Mouse (Mus musculus) T-helper 1 cell (primary cell): ENCODE results near the gene Gemin6.
"Not testable (repeated sequence)": the region's sequence is repeated elsewhere in the genome, so short reads cannot be mapped to it uniquely, and the experiment has no call there.

Experiments used
- in situ Hi-C: fragments of 300-600 bp; cut with MboI, MseI; formaldehyde crosslinking; loops from one replicate; pipeline ENCODE4 v1.15.1; 2025; ENCODE audit warnings: high pct_unique_total_duplicates

The Gemin6 gene

DNA sequence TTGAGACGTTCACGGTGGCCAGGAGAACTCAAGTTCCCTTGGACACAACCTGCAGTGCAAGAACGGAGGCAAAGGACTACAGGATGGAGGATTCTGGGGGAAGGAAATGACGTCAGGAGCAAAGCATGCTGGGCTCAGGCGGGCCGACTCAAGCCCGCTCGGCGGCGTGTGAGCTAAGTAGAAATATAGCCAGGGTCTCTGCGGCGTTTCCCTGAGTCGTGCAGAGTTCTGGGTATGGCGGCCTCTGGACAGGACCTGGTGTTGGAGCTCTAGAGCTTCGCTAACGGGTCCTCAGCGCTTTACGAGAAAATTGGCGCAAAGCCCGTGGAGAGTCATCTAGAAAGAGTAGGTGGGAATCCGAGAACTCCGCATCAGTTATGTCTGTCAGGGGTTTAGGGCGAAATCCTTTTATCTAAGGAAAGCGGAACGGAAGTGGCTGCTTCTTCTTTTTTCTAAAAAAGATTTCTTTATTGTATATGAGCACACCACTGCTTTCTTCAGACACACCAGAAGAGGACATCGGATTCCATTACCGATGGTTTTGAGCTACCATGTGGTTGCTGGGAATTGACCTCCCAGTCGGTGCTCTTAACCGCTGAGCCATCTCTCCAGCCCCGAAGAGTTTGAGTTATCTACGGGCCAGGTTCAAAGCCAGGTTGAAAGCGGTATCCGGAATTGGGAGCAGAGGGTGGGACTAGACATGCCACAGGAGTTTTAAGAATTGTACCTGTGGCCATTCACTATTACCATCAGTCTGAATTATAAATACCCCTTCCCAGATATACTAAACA lies at the start of gene Gemin6:
Gene Gemin6 (plus strand): TSS at position 116 of the 791 bp plus-strand sequence.
- in situ Hi-C loops, result no loop called here

DNA sequence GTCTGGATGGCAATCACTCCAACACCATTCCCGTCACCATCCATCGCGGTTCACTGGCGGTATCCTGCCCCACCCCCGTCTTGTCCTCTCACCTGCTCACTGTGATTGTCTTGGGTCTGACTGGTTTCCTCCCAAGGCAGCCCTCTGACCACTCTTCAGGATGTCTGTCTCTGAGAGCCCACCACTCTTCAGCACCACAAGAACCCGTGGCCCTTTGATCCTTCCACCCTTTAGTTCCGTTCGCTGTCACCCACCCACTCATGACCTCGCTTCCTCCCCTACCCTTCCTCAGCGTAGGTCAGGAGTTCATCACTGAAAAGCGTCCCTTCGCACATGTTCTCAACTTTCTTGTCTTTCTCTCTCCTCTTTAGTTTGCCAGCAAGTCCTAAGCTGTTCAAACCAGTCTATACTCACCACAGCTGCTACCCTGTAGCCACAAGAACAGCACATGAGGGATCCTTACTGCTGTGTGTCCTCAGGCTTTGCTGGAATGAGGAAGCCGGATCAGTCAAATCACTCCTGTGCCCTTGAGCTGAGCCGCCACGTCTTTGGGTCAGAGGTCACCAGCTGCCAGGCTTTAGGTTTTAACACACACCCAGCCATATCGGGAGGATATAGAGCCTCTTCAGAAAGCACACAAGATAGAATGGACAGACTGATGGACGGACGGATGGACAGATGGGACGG lies 49.4 kb upstream of the Gemin6 start:
- in situ Hi-C loops, result loop anchor here (5.0 to 25.0 kb wide), 2 partner anchors 38 to 463 kb away; partner anchors contain the start of gene Cyp1b1

DNA sequence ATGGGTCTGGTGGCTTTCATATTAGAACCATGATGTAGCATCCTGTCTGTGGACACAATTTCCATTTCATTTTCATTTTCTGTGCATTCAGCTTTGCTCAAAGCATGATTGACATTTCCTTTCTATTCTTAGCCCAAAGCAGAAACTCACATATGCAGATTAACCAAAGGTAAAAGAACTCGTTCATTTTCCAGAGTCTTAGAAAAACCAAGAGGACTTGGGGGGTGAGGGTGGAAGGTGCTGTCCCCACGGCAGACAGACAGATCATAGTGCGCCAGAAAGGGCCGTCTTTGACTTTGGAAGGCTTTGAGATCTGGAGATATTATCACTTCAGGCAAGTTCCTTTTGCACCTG lies 48.9 kb upstream of the Gemin6 start:
- in situ Hi-C loops, result loop anchor here (25.0 kb wide), 1 partner anchor 463 kb away; the partner anchor contains the start of gene Cyp1b1

DNA sequence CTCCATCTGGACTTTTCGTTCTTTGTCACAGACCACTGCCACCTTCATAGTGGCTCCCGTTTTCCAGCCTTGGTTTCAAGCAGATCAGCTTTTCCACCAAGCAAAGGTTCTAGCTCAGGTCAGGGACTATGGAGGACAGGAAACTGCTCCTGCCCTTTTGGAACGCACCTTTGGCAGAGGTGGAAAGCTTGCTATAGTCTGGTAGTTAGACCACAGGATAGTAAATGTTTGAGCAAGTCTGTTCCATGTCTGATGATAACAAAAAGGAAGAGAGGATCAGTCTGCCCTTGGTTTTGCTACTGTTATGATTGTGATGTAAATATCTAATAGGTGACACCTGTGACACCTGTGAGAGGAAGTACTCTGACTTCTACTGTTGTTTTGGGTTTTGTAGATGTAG lies 48.3 kb upstream of the Gemin6 start:
- in situ Hi-C loops, result loop anchor here (25.0 kb wide), 1 partner anchor 464 kb away; the partner anchor contains the start of gene Cyp1b1

DNA sequence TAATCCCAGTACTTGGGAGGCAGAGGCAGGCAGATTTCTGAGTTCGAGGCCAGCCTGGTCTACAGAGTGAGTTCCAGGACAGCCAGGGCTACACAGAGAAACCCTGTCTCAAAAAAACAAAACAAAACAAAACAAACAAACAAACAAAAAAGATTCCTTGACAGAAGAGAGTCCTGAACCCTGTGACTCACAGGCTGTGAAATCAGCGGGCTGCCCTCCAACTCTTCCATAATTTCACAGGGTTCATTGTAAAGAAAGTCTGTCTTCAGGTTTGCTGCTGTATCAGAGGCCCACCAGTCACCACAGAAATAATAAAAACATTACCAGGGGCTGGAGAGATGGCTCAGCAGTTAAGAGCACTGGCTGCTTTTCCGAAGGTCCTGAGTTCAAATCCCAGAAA lies 45.4 kb upstream of the Gemin6 start:
- in situ Hi-C loops, result loop anchor here (25.0 kb wide), 1 partner anchor 467 kb away; the partner anchor contains the start of gene Cyp1b1

DNA sequence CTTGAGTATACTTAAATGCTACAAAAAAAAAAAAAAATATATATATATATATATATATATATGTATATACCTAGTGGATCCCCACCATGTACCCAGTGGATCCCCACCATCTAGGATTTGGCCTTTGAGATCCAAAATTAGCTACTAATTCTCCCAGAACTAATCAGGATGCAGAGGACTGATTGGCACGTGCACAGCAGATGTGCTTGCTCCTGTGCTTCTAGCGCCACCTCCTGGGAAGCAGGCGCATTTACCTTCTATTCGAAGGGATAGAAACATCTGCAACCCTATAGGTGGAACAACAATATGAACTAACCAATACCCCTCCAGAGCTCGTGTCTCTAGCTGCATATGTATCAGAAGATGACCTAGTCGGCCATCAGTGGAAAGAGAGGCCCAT lies 44.3 kb upstream of the Gemin6 start:
- in situ Hi-C loops, result loop anchor here (5.0 to 25.0 kb wide), 3 partner anchors 133 to 468 kb away; partner anchors contain the start of genes Atl2 and Cyp1b1

DNA sequence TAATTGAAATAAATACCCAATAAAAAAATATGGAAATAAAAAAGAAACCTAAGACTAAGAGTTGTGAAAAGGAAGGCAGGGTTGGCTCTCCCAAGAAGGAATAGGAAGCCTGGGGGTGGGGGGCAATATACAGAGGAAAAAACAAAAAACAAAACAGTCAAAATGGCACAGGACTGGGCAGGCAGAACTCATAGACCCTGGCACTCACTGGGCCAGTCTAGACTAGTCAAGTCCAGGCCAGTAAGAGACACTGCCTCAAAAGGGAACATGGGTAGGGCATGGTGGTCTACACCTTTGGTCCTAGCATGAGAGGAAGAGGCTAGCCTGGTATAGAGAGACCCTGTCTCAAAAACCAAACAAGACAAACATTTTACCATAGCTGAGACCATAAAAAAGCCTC lies 43.8 kb upstream of the Gemin6 start:
- in situ Hi-C loops, result loop anchor here (5.0 to 25.0 kb wide), 3 partner anchors 133 to 468 kb away; partner anchors contain the start of genes Atl2 and Cyp1b1

DNA sequence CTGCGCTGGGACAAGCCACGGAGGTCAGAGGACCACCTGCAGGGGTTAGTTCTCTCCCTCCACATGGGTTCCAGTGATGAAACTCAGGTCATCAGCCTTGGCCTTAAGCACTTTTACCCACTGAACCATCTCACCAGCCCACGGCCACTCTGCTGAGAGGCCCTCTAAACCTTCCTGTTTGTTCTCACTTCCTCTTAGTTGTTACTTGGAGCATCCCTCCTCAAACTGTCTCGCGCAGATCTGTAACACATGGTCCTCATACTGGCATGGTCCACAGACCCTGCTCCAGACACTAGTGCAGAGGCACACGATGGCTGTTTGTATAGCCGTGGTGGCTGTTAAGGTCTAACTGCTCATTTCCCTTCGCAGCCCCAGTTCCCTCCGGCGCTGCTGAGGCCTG lies 40.6 kb upstream of the Gemin6 start:
- in situ Hi-C loops, result loop anchor here (5.0 to 25.0 kb wide), 3 partner anchors 136 to 471 kb away; partner anchors contain the start of genes Atl2 and Cyp1b1

DNA sequence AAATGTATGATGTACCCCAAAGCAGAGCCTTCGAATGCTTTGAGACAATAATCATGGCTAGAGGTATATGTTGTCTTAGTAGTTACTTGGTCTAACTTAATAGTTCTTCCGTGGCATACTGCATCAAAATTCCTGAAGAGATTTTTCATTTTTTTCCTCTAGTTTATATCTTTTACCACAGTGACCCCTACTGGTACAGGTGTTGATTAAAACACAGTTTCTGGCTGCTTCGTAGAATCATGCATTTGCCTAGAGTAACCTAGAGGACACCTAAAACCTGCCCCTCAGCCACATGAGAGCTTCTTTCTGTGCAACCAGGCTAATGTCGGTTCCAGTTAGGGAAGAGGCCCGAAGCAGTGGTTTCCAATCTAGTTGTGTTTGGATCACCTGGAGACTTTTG lies 31.2 kb upstream of the Gemin6 start:
- in situ Hi-C loops, result loop anchor here (25.0 kb wide), 1 partner anchor 481 kb away; the partner anchor contains the start of gene Cyp1b1

DNA sequence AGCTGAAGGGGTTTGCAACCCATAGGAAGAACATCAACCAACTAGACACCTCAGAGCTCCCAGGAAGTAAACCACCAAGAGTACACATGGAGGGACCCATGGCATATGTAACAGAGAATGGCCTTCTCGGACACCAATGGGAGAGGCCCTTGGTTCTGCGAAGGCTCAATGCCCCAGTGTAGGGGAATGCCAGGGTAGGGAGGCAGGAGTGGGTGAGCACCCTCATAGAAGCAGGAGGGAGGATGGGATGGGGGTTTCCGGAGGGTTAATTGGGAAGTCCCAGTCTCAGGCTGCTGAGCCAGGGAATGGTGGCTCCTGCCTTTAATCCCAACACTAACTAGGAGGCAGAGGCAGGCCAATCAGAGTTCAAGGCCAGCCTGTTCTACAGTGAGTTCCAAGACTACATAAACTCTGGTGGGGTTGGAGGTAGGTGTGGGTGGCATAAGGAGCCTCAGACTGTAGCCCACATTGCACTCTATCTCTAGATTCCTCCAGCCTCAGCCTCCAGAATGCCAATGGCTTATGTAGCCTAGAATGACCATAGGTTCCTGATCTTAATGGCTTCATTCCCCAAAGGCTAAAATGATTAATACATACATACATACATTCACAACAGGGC lies 25.0 kb upstream of the Gemin6 start:
- in situ Hi-C loops, result loop anchor here (25.0 kb wide), 1 partner anchor 487 kb away; the partner anchor contains the start of gene Cyp1b1

DNA sequence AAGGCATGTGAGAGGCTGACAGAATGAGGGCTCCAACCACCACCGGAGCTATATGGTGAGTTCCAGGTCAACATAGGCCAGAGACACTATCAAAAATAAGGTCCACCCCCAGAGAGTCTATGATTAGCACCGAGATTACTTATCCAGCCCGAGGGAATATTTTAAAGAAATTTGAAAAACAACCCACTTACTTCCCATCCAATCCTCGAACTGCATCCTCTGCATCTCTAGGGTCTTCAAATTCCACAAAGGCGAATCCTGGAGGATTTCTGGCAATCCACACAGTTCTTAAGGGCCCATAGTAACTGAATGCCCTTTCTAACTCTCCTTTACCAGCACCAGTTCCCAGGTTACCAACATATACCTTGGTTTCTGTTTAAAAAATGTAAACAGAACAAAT lies 18.6 kb upstream of the Gemin6 start:
- in situ Hi-C loops, result no loop called here

DNA sequence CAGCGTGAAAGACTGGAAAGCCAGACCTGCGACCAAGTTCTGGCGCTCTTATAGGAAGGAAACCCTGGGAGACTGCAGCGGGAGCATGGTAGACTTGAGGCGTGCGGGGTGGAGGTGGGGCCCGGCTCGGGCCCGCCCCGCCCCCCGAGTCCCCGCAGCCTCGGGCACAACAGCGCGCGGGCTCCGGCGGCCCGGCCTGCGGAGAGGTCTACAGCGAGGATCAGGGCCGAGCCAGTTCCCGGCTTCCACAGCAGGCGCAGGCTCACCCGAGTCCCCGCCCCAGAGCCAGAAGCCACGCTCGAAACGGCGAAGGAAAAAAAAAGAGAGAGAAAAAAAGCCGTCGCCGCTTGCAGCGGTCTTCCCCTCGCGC lies 18.0 kb upstream of the Gemin6 start:
- in situ Hi-C loops, result no loop called here

DNA sequence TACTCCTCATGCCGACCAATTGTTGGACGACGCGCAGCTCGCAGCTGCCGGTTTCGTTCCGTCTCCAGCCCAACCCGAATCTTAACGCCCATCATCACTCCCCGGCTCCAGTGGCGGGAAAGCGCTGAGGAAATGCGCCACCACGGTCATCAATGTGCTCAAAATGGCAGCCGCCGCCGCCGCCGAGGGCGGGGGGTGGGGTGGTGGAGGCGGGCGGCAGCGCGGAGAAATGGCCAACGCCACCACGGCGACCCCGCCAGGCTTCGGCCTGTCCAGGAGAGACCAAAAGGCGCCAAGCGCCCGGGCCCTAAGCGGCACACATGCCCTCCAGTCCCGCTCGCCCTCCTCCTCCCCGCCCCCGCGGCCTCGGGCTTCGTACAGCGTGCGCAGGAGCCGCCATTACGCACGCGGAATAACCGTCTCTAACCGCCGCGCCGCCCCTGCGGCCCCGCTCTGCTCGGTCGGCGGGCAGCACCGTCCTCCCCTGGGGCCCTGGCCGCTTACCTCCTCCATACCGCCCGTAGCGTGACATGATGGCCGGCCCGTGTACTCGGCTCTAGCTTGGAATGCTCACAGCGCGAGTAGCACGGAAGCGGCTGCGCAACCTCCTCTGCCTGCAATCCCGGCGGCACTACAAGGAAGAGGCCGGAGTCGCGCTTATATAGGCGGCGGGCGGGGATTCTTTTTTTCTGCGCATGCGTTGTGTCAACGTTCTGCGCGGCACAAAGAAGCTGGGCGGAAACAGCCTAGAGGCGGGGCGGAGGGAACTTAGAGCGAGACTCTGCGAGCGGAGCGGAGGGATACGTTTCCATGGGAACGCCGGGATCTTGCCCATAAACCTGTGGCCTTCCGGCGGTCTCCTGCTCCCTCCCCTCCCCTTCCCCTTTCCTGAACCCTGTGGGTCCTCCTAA lies 17.3 kb upstream of the Gemin6 start, which contains the start of the genes Srsf7 and Ttc39d:
Gene Srsf7 (minus strand): TSS at position 637 of the 911 bp plus-strand sequence.
Gene Ttc39d (plus strand): TSS at position 790 of the 911 bp plus-strand sequence.
- in situ Hi-C loops, result no loop called here

DNA sequence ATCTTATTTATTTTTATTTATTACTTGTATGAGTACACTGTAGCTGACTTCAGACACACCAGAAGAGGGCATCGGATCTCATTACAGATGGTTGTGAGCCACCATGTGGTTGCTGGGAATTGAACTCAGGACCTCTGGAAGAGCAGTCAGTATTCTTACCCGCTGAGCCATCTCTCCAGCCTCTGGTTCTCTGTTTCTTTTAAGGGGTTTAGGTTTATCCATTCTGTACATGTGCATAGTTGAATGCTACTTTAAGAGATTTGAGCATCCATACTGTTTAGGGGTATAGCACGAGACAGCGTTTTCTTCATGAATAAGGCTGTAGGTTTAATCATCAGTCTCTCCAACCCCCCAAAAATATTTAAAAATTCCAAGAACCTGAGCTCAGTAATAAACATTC lies 10.2 kb upstream of the Gemin6 start:
- in situ Hi-C loops, result not testable (repeated sequence)

DNA sequence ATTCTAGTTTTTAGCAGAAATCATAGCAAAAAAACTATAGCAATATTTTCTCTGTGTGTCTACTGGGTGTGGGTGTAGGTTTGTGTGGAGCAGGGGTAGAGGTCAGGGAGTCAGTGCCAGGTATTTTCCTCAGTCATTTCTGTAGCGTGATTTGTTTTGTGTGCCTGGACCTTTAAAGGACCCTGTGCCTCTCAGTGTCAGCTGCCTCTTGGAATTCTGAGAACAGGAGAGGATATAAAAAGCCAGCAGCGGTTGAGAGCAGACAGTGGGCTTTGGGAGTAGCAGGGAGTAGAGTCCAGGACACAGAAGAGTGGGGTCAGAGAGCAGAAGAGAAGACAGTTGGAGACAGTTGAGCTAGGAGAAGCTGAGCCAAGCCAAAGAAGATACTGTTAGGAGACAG lies 4.1 kb upstream of the Gemin6 start:
- in situ Hi-C loops, result no loop called here

DNA sequence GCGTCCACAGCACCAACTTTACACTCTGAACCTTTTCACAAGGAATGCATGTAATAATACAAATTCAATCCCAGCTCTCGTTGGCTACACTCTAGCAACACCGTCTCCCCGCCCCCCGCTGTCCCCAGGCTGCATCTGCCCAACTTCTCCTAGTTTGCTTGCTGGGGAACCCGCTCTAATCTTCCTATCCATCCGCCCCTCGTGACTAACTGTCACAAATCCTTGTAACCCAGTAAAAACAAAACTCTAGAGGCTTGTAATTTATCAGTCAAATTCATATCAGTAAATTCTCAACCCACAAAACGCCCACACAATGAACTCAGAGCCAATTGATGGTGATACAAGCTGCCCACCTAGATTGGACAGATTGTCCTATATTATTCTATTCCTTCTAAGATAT lies 3.0 kb upstream of the Gemin6 start:
- in situ Hi-C loops, result no loop called here

DNA sequence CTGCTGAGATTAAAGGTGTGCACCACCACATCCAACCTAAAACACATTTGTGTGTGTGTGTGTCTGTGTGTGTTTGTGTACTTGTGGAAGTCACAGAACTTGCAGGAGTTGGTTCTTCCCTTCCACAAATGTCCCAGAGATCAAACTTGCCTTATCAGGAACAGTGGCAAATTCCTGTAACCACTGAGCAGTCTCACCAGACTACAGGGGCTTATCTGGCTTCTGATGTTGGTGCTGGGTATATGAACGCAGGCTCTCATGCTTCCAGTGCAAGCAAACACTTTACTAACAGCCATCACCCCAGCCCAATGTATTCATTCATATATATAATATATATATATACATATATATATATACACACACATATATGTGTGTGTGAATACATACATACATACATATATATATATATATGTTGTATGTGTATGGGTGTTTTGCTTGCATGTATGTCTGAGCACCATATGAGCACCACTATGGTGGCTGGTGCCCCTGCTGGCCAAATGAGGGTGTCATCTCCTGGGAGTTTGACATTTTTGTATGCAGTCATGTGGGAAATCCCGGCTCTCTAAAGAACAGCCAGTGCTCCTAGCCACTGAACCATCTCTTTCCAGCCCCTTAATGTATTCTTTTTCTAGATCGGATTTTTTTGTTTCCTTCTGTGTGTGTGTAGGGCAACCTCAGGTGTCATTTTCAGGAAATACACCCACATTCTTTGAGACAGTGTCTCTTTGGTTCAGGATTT lies 2.2 kb upstream of the Gemin6 start:
- in situ Hi-C loops, result no loop called here

DNA sequence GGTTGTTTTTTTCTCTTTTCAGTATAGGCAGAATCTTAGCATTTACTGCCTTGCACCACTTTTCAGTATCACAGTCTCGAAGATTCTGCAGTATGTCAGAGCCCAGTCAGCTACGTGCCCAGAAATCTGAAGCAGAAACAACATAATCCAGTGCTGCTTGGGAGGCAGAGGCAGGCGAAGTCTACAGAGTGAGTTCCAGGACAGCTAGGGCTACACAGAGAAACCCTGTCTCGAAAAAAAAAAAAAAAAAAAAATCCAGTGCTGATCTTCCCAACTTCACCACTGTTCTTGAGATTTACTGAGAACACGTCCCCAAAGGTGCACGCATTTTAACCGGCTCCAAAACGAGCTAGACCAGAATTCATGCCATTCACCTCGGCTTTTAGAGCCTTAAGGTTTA lies 412 bp upstream of the Gemin6 start:
- in situ Hi-C loops, result no loop called here

DNA sequence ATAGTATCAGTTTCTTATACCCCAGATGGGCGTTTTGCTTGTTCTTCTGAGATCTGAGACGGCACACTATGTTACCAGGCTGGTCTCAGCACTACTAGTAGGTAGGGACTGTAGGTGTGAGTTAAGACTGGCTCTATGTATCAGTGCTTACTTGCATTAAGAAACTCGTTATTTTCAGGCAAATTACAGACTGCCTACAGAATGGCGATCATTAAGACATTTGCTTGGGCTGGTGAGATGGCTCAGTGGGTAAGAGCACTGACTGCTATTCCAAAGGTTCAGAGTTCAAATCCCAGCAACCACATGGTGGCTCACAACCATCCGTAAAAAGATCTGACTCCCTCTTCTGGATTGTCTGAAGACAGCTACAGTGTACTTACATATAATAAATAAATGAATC lies 901 bp downstream of the Gemin6 start:
- in situ Hi-C loops, result not testable (repeated sequence)

DNA sequence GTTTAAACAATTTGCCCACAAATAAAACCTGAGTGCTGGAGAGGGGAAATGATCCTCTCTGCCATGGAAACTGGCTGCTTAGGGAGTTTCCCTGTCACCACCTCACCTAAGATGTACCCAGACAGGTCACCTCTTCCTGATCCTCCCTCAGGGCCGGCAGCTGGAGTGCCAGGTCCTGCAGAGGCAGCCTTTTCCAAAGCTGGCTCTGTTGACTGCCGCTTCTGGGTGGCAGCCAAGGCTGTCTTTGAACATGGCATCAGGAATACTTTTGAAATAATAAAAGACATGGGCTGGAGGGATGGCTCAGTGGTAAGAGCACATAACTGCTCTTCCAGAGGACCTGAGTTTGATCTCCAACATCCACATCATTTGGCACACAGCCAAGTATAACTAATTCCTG lies 5.2 kb downstream of the Gemin6 start:
- in situ Hi-C loops, result no loop called here
